Mouse (Mus musculus) liver, embryonic 14.5 days (tissue): ENCODE results near the gene Erich6. TPM values are rescaled to one million over a fixed set of nuclear protein-coding genes. Genes with fewer than 3 reads are reported as not detected.

Experiments used
- ATAC-seq: fragments of 200-750 bp; cut with Nextera tagmentation; 2 replicates; pipeline ENCODE4 v1.8.0; 2017; ENCODE audit warnings: moderate number of reproducible peaks, mild to moderate bottlenecking, moderate library complexity; ENCODE audit not compliant: insufficient read depth
- DNase-seq, 3 experiments: peaks; one replicate each; pipeline ENCODE4 v3.0.0-alpha.2; 2012 to 2013; ENCODE audit warnings: low read depth in 3 of 3, low spot score in 3 of 3
- H3K27ac ChIP-seq: fragments of 300-500 bp; sonication (generic); 2 replicates; pipeline ENCODE4 v1.5.1; 2014; ENCODE audit warnings: moderate library complexity, mild to moderate bottlenecking, control low read depth, inconsistent platforms
- H3K27me3 ChIP-seq: fragments of 300-500 bp; sonication (generic); 2 replicates; pipeline ENCODE4 v1.6.1; 2014; ENCODE audit warnings: mild to moderate bottlenecking, low read length, moderate library complexity; ENCODE audit not compliant: control insufficient read depth, insufficient read depth
- H3K36me3 ChIP-seq: fragments of 300-500 bp; sonication (generic); replicated peaks from 2 replicates; pipeline ENCODE4 v1.6.1; 2014; ENCODE audit warnings: low read depth; ENCODE audit not compliant: control insufficient read depth, insufficient read depth
- H3K4me1 ChIP-seq, 2 experiments: fragments of 200-500 bp in 1 of 2; fragments of 300-500 bp in 1 of 2; sonication (generic) in 1 of 2; replicated peaks; 2 replicates each; pipeline ENCODE4 v1.6.1; 2012 to 2014; ENCODE audit warnings: antibody characterized with exemption in 1 of 2, inconsistent platforms in 1 of 2, low read length in 1 of 2; ENCODE audit not compliant: control insufficient read depth in 2 of 2, insufficient read depth in 2 of 2
- H3K4me2 ChIP-seq: fragments of 300-500 bp; sonication (generic); 2 replicates; pipeline ENCODE4 v1.6.1; 2014; ENCODE audit warnings: low read depth, mild to moderate bottlenecking, control low read depth, moderate library complexity
- H3K4me3 ChIP-seq, 2 experiments: fragments of 200-500 bp in 1 of 2; fragments of 300-500 bp in 1 of 2; sonication (generic) in 1 of 2; 2 replicates each; pipeline ENCODE4 v1.5.1; 2012 to 2014; ENCODE audit warnings: low read depth in 2 of 2, low read length in 2 of 2, mild to moderate bottlenecking in 2 of 2, control low read depth in 1 of 2, inconsistent platforms in 1 of 2, moderate library complexity in 1 of 2; ENCODE audit not compliant: insufficient read depth in 1 of 2
- H3K9ac ChIP-seq: fragments of 300-500 bp; sonication (generic); replicated peaks from 2 replicates; pipeline ENCODE4 v1.6.1; 2014; ENCODE audit warnings: mild to moderate bottlenecking, control low read depth, moderate library complexity
- H3K9me3 ChIP-seq: fragments of 300-500 bp; sonication (generic); 2 replicates; pipeline ENCODE4 v1.6.1; 2016; ENCODE audit warnings: low read length, mixed read lengths; ENCODE audit not compliant: control insufficient read depth
- CTCF ChIP-seq: IDR thresholded peaks from 2 replicates; pipeline ENCODE4 v1.5.1; 2016; ENCODE audit warnings: antibody characterized with exemption, low read depth, control low read depth
- EP300 ChIP-seq: IDR thresholded peaks from 2 replicates; pipeline ENCODE4 v1.6.1; 2016; ENCODE audit warnings: antibody characterized with exemption, low read depth
- WGBS: fragments of 180-500 bp; shearing (Covaris S2); extraction: QIAGEN DNeasy Blood & Tissue Kit; methylation state at CpG from one replicate; pipeline ENCODE4 v1.1.7; 2014; ENCODE audit not compliant: insufficient replicate concordance; 5-methylcytosine and 5-hydroxymethylcytosine counted together
- polyA plus RNA-seq, 2 experiments: library from polyadenylated mRNA; depleted of rRNA in 1 of 2; stranded (reverse) in 1 of 2; unstranded in 1 of 2; fragments of >200 nt; fragmentation: Nextera tagmentation in 1 of 2; extraction: Ambion mirVana in 1 of 2; gene quantifications; 2 replicates each; pipeline versions ENCODE4 v1.2.1 to v1.2.3; 2012 to 2014

Gene Erich6
- polyA plus RNA-seq, 2 experiments: 0.01 TPM; not detected in 1

DNA sequence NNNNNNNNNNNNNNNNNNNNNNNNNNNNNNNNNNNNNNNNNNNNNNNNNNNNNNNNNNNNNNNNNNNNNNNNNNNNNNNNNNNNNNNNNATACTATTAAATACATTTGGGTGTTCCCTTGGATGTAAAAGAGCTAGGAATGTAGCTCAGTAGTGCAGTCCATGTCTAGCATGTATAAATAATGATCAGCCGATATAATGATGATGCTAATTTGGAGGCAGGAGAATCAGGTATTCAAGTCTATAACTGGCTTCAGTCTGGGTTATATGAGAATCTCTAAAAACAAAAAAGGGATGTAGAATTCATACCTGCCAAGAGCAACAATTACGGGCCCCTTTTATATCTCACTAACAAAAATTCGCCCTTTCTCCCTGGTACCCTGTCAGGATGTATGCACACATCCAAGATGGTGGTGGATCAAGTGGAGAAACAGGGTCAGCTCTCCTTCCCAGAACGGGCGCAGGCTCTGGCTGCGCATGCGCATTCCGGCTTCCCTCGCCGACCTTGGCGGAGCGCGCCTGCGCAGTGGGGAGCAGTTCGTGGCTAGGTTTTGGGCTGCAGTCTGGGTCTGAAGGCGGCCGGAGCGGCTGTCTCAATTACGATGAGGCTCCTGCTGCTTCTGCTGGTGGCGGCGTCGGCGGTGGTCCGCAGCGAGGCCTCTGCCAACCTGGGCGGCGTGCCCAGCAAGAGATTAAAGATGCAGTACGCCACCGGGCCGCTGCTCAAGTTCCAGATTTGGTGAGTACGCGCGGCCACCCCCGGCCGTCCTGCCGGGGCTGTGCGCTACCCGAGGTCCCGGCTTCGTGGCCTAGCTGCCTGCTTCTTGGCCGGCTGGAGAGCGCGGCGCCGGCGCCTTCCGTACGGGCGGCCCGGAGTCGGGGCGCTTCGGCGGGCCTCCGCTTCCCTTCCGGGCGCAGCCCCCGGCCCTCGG lies 60.6 kb downstream of the Erich6 start, which contains the start of gene Selenot:
Gene Selenot (plus strand): TSS at position 500 of the 930 bp plus-strand sequence.
- peak; percentile 90 for ATAC-seq
- Histone ChIP-seq H3K4me2 (peak within 1 kb of the TSS; percentile 74), H3K9me3 (no peaks in the 10 kb centered on the region), H3K9ac (peak within 1 kb of the TSS; percentile 99), H3K4me1 (peaks cover 3 to 8% of the 10 kb centered on the region in 2 experiments), H3K27ac (peak within 1 kb of the TSS; percentile 92), H3K4me3 (peak within 1 kb of the TSS; percentile 84 to 99), H3K36me3 (peaks cover 6% of the 10 kb centered on the region; the same call in 1 of the 2 replicates), H3K27me3 (no peaks in the 10 kb centered on the region)
- no peak for TF ChIP-seq CTCF
- no peak for TF ChIP-seq EP300
- DNase-seq: peak; percentile 85 to 89 (median 85)
- WGBS: 2% methylated on average over 59 of the region's 59 CpGs

DNA sequence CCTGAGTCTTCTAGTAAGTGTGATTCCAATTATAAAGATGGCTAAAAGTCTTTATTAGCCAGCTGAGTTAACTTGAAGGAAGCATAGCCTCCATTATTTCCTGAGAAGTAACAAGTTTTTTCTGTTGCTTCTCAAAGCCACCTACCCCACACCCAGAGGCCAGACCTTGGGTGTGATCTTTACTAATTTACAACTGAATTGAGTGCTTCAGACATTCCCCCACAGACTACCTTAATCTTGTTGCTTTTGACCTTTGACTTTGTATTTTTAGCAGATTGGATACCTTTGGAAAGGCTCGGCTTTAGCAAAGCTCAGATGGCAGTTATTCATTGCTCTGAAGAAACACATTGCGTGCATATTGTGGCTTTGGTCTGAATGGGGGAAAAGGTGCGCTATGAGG lies 66.2 kb downstream of the Erich6 start:
- no peak overlapping the region for H3K27ac ChIP-seq
- DNase-seq (no peak), ATAC-seq (no peak)
- 79% methylated on average over 3 of the region's 3 CpGs for WGBS
- H3K9me3 ChIP-seq: no peaks in the 10 kb centered on the region
- H3K4me3 ChIP-seq: no peak overlapping the region
- H3K4me2 ChIP-seq: no peak overlapping the region
- peaks cover 0 to 1% of the 10 kb centered on the region in 2 experiments; a peak in 2 of 4 replicates for H3K4me1 ChIP-seq
- no peaks in the 10 kb centered on the region for H3K27me3 ChIP-seq
- H3K36me3 ChIP-seq: no peaks in the 10 kb centered on the region
- TF ChIP-seq CTCF: no peak
- no peak for TF ChIP-seq EP300
- no peak overlapping the region for H3K9ac ChIP-seq

Other genes with a start within 250 kb of the Erich6 start
- gene Tsc22d2, start 222.5 kb downstream of the Erich6 start, polyA plus RNA-seq (2012; rRNA removed): 4.3 TPM in 2 replicates
- 4.1 and 4.3 TPM in 2 replicates for gene Tsc22d2, start 222.5 kb downstream of the Erich6 start, polyA plus RNA-seq (2014; fragmentation: Nextera tagmentation; extraction: Ambion mirVana)
- 22.7 and 35.4 TPM in 2 replicates for gene Eif2a, start 111.4 kb downstream of the Erich6 start, polyA plus RNA-seq (2012; rRNA removed)
- 29.3 and 34.1 TPM in 2 replicates for gene Eif2a, start 111.4 kb downstream of the Erich6 start, polyA plus RNA-seq (2014; fragmentation: Nextera tagmentation; extraction: Ambion mirVana)
- gene Serp1, start 111.3 kb downstream of the Erich6 start, polyA plus RNA-seq (2012; rRNA removed): 27.6 and 32.5 TPM in 2 replicates
- gene Serp1, start 111.3 kb downstream of the Erich6 start, polyA plus RNA-seq (2014; fragmentation: Nextera tagmentation; extraction: Ambion mirVana): 91.2 and 96.1 TPM in 2 replicates
- 22.3 and 28.5 TPM in 2 replicates for gene Selenot, start 60.6 kb downstream of the Erich6 start, polyA plus RNA-seq (2012; rRNA removed)
- 15.2 and 16.0 TPM in 2 replicates for gene Selenot, start 60.6 kb downstream of the Erich6 start, polyA plus RNA-seq (2014; fragmentation: Nextera tagmentation; extraction: Ambion mirVana)
- 4.4 and 4.7 TPM in 2 replicates for gene Siah2, start 55.2 kb upstream of the Erich6 start, polyA plus RNA-seq (2012; rRNA removed)
- 2.8 and 3.5 TPM in 2 replicates for gene Siah2, start 55.2 kb upstream of the Erich6 start, polyA plus RNA-seq (2014; fragmentation: Nextera tagmentation; extraction: Ambion mirVana)
- gene Mindy4b-ps, start 185.1 kb upstream of the Erich6 start, polyA plus RNA-seq (2012; rRNA removed): not detected in 2 replicates
- gene Mindy4b-ps, start 185.1 kb upstream of the Erich6 start, polyA plus RNA-seq (2014; fragmentation: Nextera tagmentation; extraction: Ambion mirVana): not detected in 2 replicates
- gene Clrn1, start 248.1 kb upstream of the Erich6 start, polyA plus RNA-seq (2012; rRNA removed): not detected in 2 replicates
- gene Clrn1, start 248.1 kb upstream of the Erich6 start, polyA plus RNA-seq (2014; fragmentation: Nextera tagmentation; extraction: Ambion mirVana): not detected in 2 replicates